Mouse (Mus musculus) MEL (cell line): ENCODE measurements at regions not wholly inside any gene's neighbourhood (a gene's known extent, or its start where the extent isn't known, plus 50 kb on each side); places are given as distances from the start of the nearest gene placed in this dataset.

Experiments
- DNase-seq: peaks from one replicate; pipeline ENCODE4 v3.0.0; 2011; ENCODE audit warnings: low read depth, low spot score
- H3K27ac ChIP-seq: 2 replicates; pipeline ENCODE4 v1.5.1; 2012; ENCODE audit warnings: low read depth, mild to moderate bottlenecking, control low read depth, low read length, moderate library complexity; ENCODE audit not compliant: control insufficient read depth
- H3K27me3 ChIP-seq, 2 experiments: fragments of 150-350 bp in 1 of 2; sonication (generic) in 1 of 2; 2 replicates each; pipeline ENCODE4 v1.6.1; 2012; ENCODE audit warnings: low read length in 2 of 2, mild to moderate bottlenecking in 2 of 2, improper control_type of control experiment in 1 of 2, moderate library complexity in 1 of 2; ENCODE audit not compliant: insufficient read depth in 2 of 2, control insufficient read depth in 1 of 2
- H3K36me3 ChIP-seq, 2 experiments: 2 replicates each; pipeline ENCODE4 v1.6.1; 2012 to 2014; ENCODE audit warnings: low read length in 2 of 2, improper control_type of control experiment in 1 of 2, inconsistent platforms in 1 of 2, mild to moderate bottlenecking in 1 of 2; ENCODE audit not compliant: insufficient read depth in 2 of 2, control insufficient read depth in 1 of 2
- H3K4me1 ChIP-seq, 2 experiments: fragments of 150-350 bp in 1 of 2; sonication (generic) in 1 of 2; 2 replicates each; pipeline ENCODE4 v1.6.1; 2012; ENCODE audit warnings: low read length in 2 of 2, improper control_type of control experiment in 1 of 2, mild to moderate bottlenecking in 1 of 2; ENCODE audit not compliant: insufficient read depth in 2 of 2, control insufficient read depth in 1 of 2
- H3K4me3 ChIP-seq, 2 experiments: fragments of 150-350 bp in 1 of 2; sonication (generic) in 1 of 2; 2 replicates each; pipeline ENCODE4 v1.5.1; 2012; ENCODE audit warnings: low read depth in 2 of 2, low read length in 2 of 2, mild to moderate bottlenecking in 2 of 2, moderate library complexity in 2 of 2, control low read depth in 1 of 2, improper control_type of control experiment in 1 of 2; ENCODE audit not compliant: control insufficient read depth in 1 of 2, insufficient read depth in 1 of 2
- H3K79me2 ChIP-seq: 2 replicates; pipeline ENCODE4 v1.6.1; 2012; ENCODE audit warnings: mild to moderate bottlenecking, low read length, moderate library complexity; ENCODE audit not compliant: control insufficient read depth, poor library complexity, insufficient read depth
- H3K9ac ChIP-seq: 2 replicates; pipeline ENCODE4 v1.6.1; 2012; ENCODE audit warnings: low read depth, mild to moderate bottlenecking, control low read depth, low read length, moderate library complexity; ENCODE audit not compliant: control insufficient read depth, poor library complexity, severe bottlenecking
- H3K9me3 ChIP-seq: fragments of 150-350 bp; sonication (generic); replicated peaks from 2 replicates; pipeline ENCODE4 v1.6.1; 2012; ENCODE audit warnings: mild to moderate bottlenecking, low read length, improper control_type of control experiment, moderate library complexity; ENCODE audit not compliant: insufficient read depth
- CHD1 ChIP-seq: IDR thresholded peaks from 2 replicates; pipeline ENCODE4 v1.6.1; 2012; ENCODE audit warnings: low read depth, mild to moderate bottlenecking, inconsistent platforms, low read length, improper control_type of control experiment
- E2F4 ChIP-seq: IDR thresholded peaks from 2 replicates; pipeline ENCODE4 v1.6.1; 2011; ENCODE audit warnings: low read depth, low read length, improper control_type of control experiment, borderline replicate concordance
- GABPA ChIP-seq: IDR thresholded peaks from 2 replicates; pipeline ENCODE4 v1.6.1; 2012; ENCODE audit warnings: low read depth, mild to moderate bottlenecking, inconsistent platforms, low read length, improper control_type of control experiment, moderate library complexity
- GATA1 ChIP-seq: IDR thresholded peaks from 2 replicates; pipeline ENCODE4 v1.6.1; 2011; ENCODE audit warnings: low read depth, low read length, improper control_type of control experiment
- KAT2A ChIP-seq: conservative IDR thresholded peaks from 2 replicates; pipeline ENCODE4 v1.6.1; 2012; ENCODE audit warnings: low read depth, low read length, improper control_type of control experiment, inconsistent platforms
- MAFK ChIP-seq: IDR thresholded peaks from 2 replicates; pipeline ENCODE4 v1.6.1; 2011; ENCODE audit warnings: low read depth, mild to moderate bottlenecking, low read length, improper control_type of control experiment, borderline replicate concordance
- MXI1 ChIP-seq: IDR thresholded peaks from 2 replicates; pipeline ENCODE4 v1.6.1; 2011; ENCODE audit warnings: mild to moderate bottlenecking, low read depth, low read length, improper control_type of control experiment
- RCOR1 ChIP-seq: IDR thresholded peaks from 2 replicates; pipeline ENCODE4 v1.6.1; 2012; ENCODE audit warnings: low read depth, mild to moderate bottlenecking, inconsistent platforms, low read length, improper control_type of control experiment
- SIN3A ChIP-seq: IDR thresholded peaks from 2 replicates; pipeline ENCODE4 v1.6.1; 2012; ENCODE audit warnings: low read length, improper control_type of control experiment, inconsistent platforms
- TBP ChIP-seq: IDR thresholded peaks from 2 replicates; pipeline ENCODE4 v1.8.0; 2011; ENCODE audit warnings: low read depth, low read length, improper control_type of control experiment
- TCF12 ChIP-seq: IDR thresholded peaks from 2 replicates; pipeline ENCODE4 v1.6.1; 2014; ENCODE audit warnings: low read depth, mild to moderate bottlenecking, inconsistent platforms, low read length, improper control_type of control experiment, moderate library complexity
- UBTF ChIP-seq: IDR thresholded peaks from 2 replicates; pipeline ENCODE4 v1.6.1; 2012; ENCODE audit warnings: low read depth, mild to moderate bottlenecking, inconsistent platforms, low read length, improper control_type of control experiment, moderate library complexity, borderline replicate concordance; ENCODE audit not compliant: insufficient read depth
- ZNF384 ChIP-seq: IDR thresholded peaks from 2 replicates; pipeline ENCODE4 v1.6.1; 2012; ENCODE audit warnings: low read depth, mild to moderate bottlenecking, inconsistent platforms, low read length, improper control_type of control experiment

DNA sequence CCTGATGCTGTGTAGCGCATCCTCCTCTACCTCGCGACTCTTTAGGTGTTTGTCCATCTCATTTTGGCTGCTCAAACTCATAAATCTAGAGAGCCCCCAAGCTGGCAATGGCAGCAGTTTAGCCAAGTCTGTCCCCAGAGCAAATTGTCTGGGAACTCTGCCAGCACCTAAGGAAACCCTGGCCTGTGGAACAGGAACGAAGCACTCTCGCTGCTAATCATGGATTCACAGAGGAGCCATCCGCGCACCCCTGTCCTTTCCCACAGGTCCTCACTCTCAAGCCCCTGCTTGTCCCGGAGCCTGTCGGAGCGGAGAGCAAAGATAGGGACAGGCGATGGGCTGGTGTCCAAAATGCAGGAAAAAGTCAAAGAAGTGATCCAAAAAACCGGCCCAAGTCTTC is 138.3 kb upstream of the Frmd6 start:
- no peaks in the 10 kb centered on the region; a peak in 1 of 4 replicates for H3K27me3 ChIP-seq
- H3K79me2 ChIP-seq = no peaks in the 10 kb centered on the region
- DNase-seq = no peak
- TF ChIP-seq MXI1 (no peak), RCOR1 (no peak), CHD1 (no peak), KAT2A (no peak), UBTF (no peak), GABPA (no peak)
- no peaks in the 10 kb centered on the region for H3K4me1 ChIP-seq
- no peak overlapping the region for H3K4me3 ChIP-seq
- H3K9me3 ChIP-seq = no peaks in the 10 kb centered on the region
- H3K27ac ChIP-seq = no peak overlapping the region
- no peaks in the 10 kb centered on the region for H3K36me3 ChIP-seq
- no peak overlapping the region for H3K9ac ChIP-seq

DNA sequence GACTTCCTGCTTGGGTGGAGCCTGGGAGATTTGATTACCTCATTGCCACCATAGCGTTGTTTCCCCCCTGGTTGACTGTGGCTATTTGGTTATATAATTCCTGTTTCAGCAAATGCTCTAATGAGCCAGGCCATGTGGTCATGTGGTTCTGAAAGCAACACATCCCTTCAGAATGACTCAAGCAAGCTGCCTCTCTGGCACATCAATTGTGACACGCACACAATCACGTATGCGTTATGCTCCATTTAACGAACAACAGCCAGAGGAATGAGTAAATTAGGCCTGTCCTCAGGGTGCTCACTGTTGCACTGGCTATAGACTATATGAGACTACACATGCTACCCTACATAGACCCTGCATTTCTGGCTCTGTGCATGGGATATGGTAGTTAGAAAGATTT is 130.2 kb upstream of the Frmd6 start:
- Histone ChIP-seq H3K36me3 (no peaks in the 10 kb centered on the region), H3K9ac (no peak overlapping the region), H3K9me3 (no peaks in the 10 kb centered on the region), H3K79me2 (no peaks in the 10 kb centered on the region), H3K4me3 (no peak overlapping the region), H3K27me3 (no peaks in the 10 kb centered on the region), H3K27ac (no peak overlapping the region), H3K4me1 (no peaks in the 10 kb centered on the region)
- DNase-seq = no peak
- TF ChIP-seq GATA1 = no peak
- no peak for TF ChIP-seq MAFK
- TF ChIP-seq E2F4 = no peak
- TF ChIP-seq ZNF384 = no peak
- TF ChIP-seq CHD1 = no peak
- TF ChIP-seq, all 39 proteins: peak for 0

DNA sequence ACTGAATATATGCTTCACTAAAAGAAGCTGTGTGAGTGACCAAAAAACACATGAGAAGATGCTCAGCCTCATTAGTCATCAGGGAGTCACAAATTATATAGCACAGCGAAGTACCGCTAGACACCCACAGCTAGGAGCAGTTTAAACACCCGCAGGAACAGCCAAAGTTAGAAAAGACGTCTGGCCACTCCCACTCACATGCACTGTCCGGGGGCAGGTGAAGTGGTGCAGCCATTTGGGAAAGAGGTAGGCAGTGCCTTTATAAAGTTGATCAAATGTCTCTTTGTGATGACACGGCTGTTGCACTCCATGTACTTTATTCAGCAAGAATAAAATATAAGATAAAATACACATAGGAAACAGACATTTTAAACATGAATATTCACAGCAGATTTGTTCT is 129.1 kb upstream of the Frmd6 start:
- TF ChIP-seq SIN3A (no peak), TCF12 (no peak), TBP (no peak)

More for the DNA sequence above, 129.1 kb upstream of the Frmd6 start:
- no peaks in the 10 kb centered on the region for H3K79me2 ChIP-seq
- no peaks in the 10 kb centered on the region for H3K36me3 ChIP-seq
- DNase-seq = no peak
- H3K9ac ChIP-seq = no peak overlapping the region
- no peak overlapping the region for H3K27ac ChIP-seq
- H3K27me3 ChIP-seq = no peaks in the 10 kb centered on the region
- H3K4me1 ChIP-seq = no peaks in the 10 kb centered on the region
- H3K9me3 ChIP-seq = no peaks in the 10 kb centered on the region
- H3K4me3 ChIP-seq = no peak overlapping the region
